Mouse (Mus musculus): ENCODE measurements at regions not wholly inside any gene's neighbourhood (a gene's known extent, or its start where the extent isn't known, plus 50 kb on each side); places are given as distances from the start of the nearest gene placed in this dataset.

DNA sequence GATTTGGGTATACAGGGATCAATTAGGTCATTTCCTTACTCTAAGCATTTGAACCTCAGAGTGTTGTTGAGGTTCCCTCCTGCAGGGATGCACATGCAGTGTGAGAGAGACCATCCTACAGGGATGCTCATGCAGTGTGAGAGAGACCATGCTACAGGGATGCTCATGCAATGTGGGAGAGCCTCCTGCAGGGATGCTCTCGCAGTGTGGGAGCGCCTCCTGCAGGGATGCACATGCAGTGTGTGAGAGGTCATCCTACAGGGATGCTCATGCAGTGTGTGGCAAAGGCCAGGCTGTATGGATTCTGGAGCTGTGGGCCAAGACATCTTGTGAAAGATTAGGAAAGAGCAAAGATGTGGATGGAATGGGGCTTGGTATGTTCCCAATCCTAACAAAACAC lies 816.1 kb upstream of the Tenm4 start:
- no peak for DNase-seq (ENCODE audit: low spot score)
- Histone ChIP-seq H3K9me3 (no peaks in the 10 kb centered on the region), H3K27me3 (ENCODE audit: insufficient read depth, poor library complexity, severe bottlenecking) (no peaks in the 10 kb centered on the region), H3K27ac (no peak overlapping the region), H3K4me3 (no peak overlapping the region), H3K4me1 (no peaks in the 10 kb centered on the region), H3K36me3 (no peaks in the 10 kb centered on the region)
- 70% methylated on average over 2 of the region's 2 CpGs for WGBS

DNA sequence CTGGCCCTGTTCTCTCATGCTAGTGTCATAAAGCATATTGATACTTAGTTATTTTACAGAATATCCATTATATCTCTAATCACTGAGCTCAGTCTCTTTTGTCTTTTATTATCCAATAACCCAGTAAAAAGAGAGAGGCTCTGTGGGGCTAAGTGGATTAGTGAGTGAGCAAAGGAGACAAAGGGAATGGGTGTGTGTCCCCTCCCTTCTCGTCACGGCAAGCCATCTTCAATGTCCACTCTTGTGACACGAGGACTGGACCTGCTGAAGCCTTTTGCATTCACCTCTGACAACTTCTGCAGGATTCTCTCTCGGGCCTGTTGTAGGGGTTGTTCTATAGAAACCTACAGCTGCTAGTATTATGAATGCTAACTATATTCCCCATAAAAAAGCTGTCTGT lies 812.3 kb upstream of the Tenm4 start:
- DNase-seq (ENCODE audit: low spot score): no peak
- H3K36me3 ChIP-seq: no peaks in the 10 kb centered on the region
- H3K9me3 ChIP-seq: no peaks in the 10 kb centered on the region
- no peaks in the 10 kb centered on the region for H3K4me1 ChIP-seq
- H3K27me3 ChIP-seq (ENCODE audit: insufficient read depth, poor library complexity, severe bottlenecking): no peaks in the 10 kb centered on the region
- no peak overlapping the region for H3K4me3 ChIP-seq
- 87% methylated on average over 4 of the region's 4 CpGs for WGBS
- H3K27ac ChIP-seq: no peak overlapping the region

DNA sequence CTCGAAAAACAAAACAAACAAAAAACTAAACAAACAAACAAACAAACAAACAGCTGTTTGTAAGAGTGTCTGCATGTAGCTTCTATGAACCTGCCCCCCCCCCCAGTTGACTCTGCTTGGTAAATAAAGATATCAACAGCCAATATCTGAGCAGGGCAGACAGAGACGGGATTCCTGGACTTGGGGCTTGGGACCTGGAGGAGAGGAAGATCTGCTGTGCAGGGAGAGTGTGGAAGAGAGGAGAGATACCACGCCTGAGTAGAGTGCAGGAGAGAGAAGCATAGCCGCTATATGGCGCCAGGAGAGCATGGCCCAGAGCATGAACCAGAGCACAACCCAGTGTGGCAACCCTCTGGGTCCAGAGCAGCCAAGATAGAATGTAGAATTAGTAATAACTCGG lies 811.9 kb upstream of the Tenm4 start:
- 76% methylated on average over 6 of the region's 6 CpGs for WGBS
- Histone ChIP-seq H3K4me3 (no peak overlapping the region), H3K4me1 (no peaks in the 10 kb centered on the region), H3K27me3 (ENCODE audit: insufficient read depth, poor library complexity, severe bottlenecking) (no peaks in the 10 kb centered on the region), H3K9me3 (no peaks in the 10 kb centered on the region), H3K27ac (no peak overlapping the region), H3K36me3 (no peaks in the 10 kb centered on the region)
- DNase-seq (ENCODE audit: low spot score): no peak
